ENCODE assay signal across 9 mouse cellular contexts in genomic region chr12:16840842-16841782, GRCm38 (mm10). TPM values are rescaled to one million over a fixed set of nuclear protein-coding genes. Genes with fewer than 3 reads are reported as not detected.
DNase-seq lines count a peak whose midpoint lies in the region; ATAC-seq and TF ChIP-seq lines count a peak whose summit lies in the region.
"Had no signal": no experiment of that assay in that cellular context is flagged by ENCODE, and none has a peak within 500 bp of the region (broad histone marks: within the 10 kb centered on the region; RNA-seq: fewer than 3 reads in every experiment).

No protein-coding gene starts in this region.

- TF ChIP-seq CTCF in lung, embryonic 14.5 days (IDR thresholded peaks at IDR 0.05; ENCODE audit: low read depth), result no peak

- DNase-seq in urinary bladder, postnatal 14 days (ENCODE audit: low spot score), result peak; percentile 71
- DNase-seq in urinary bladder, adult 2 months (ENCODE audit: low spot score), result no peak
- peak; percentile 52 for DNase-seq in lung, embryonic 14.5 days
- no peak for DNase-seq in T-cell, adult 2 months (ENCODE audit: low spot score)
- no peak for DNase-seq in cerebellum, postnatal 4 days (ENCODE audit: low spot score in 2 of 2)
- no peak for DNase-seq in spleen, adult 18-20 months
- no peak for DNase-seq in spleen, adult 12 weeks (ENCODE audit: low spot score)
- DNase-seq: cerebellum, adult 18-20 months had no signal

- H3K9me3 ChIP-seq in heart, embryonic 11.5 days (replicated peaks; ENCODE audit: control insufficient read depth, low read length), result no peaks in the 10 kb centered on the region; the same call in 1 of the 2 replicates
- H3K9me3 ChIP-seq in lung, embryonic 14.5 days (ENCODE audit: low read depth, low read length), result no peaks in the 10 kb centered on the region; the same call in 1 of the 2 replicates

- H3K36me3 ChIP-seq in heart, embryonic 11.5 days (ENCODE audit: control insufficient read depth, insufficient read depth, low read length), result no peaks in the 10 kb centered on the region
- H3K36me3 ChIP-seq in lung, embryonic 14.5 days (ENCODE audit: insufficient read depth), result no peaks in the 10 kb centered on the region

- H3K27me3 ChIP-seq in heart, embryonic 11.5 days (ENCODE audit: control insufficient read depth, insufficient read depth, low read length), result no peaks in the 10 kb centered on the region
- H3K27me3 ChIP-seq in lung, embryonic 14.5 days (ENCODE audit: insufficient read depth, low read length), result no peaks in the 10 kb centered on the region

- no peak overlapping the region for H3K9ac ChIP-seq in heart, embryonic 11.5 days (ENCODE audit: low read depth, low read length)
- no peak overlapping the region for H3K9ac ChIP-seq in lung, embryonic 14.5 days

- peak overlapping the region; percentile 54; the same call in 1 of the 2 replicates for H3K27ac ChIP-seq in heart, embryonic 11.5 days (ENCODE audit: low read depth, low read length)
- H3K27ac ChIP-seq in lung, embryonic 14.5 days (ENCODE audit: low read depth), result no peak overlapping the region

- ATAC-seq in heart, embryonic 11.5 days (replicated peaks; ENCODE audit: insufficient number of reproducible peaks, low FRiP score, low TSS enrichment), result no peak
- ATAC-seq in lung, embryonic 14.5 days (ENCODE audit: insufficient read depth), result no peak

- no peak overlapping the region for H3K4me2 ChIP-seq in heart, embryonic 11.5 days
- no peak overlapping the region for H3K4me2 ChIP-seq in lung, embryonic 14.5 days

- H3K4me1 ChIP-seq in heart, embryonic 11.5 days (ENCODE audit: control insufficient read depth, insufficient read depth, low read length), result peaks cover 28% of the 10 kb centered on the region
- H3K4me1 ChIP-seq in lung, embryonic 14.5 days (ENCODE audit: insufficient read depth), result no peaks in the 10 kb centered on the region; the same call in 1 of the 2 replicates

- WGBS in heart, embryonic 11.5 days (ENCODE audit: insufficient replicate concordance), result 26% methylated on average over 8 of the region's 8 CpGs
- 48% methylated on average over 8 of the region's 8 CpGs for WGBS in lung, embryonic 14.5 days

- H3K4me3 ChIP-seq in heart, embryonic 11.5 days (ENCODE audit: low read depth, low read length), result no peak overlapping the region
- no peak overlapping the region for H3K4me3 ChIP-seq in lung, embryonic 14.5 days (ENCODE audit: low read depth, low read length)

RNA-seq across cellular contexts. Expression of gene E2f6, which starts 30.3 kb away (rescaled TPM):
- 26.5 and 27.9 TPM in 2 replicates for polyA plus RNA-seq in urinary bladder, adult 2 months (2012; rRNA removed)
- 56.0 and 59.7 TPM in 2 replicates for polyA plus RNA-seq in heart, embryonic 11.5 days (2014; fragmentation: Nextera tagmentation; extraction: Ambion mirVana)
- 49.0 and 49.8 TPM in 2 replicates for polyA plus RNA-seq in lung, embryonic 14.5 days (2014; fragmentation: Nextera tagmentation; extraction: Ambion mirVana)

RNA-seq across cellular contexts. Expression of gene Greb1, which starts 40.4 kb away (rescaled TPM):
- 0.29 and 0.35 TPM in 2 replicates for polyA plus RNA-seq in urinary bladder, adult 2 months (2012; rRNA removed)
- 1.9 and 3.1 TPM in 2 replicates for polyA plus RNA-seq in heart, embryonic 11.5 days (2014; fragmentation: Nextera tagmentation; extraction: Ambion mirVana)
- 3.1 and 4.4 TPM in 2 replicates for polyA plus RNA-seq in lung, embryonic 14.5 days (2014; fragmentation: Nextera tagmentation; extraction: Ambion mirVana)

RNA-seq across cellular contexts. Expression of gene Rock2, which starts 53.6 kb away (rescaled TPM):
- polyA plus RNA-seq in urinary bladder, adult 2 months (2012; rRNA removed), result 42.1 and 52.0 TPM in 2 replicates
- polyA plus RNA-seq in heart, embryonic 11.5 days (2014; fragmentation: Nextera tagmentation; extraction: Ambion mirVana), result 19.8 and 22.2 TPM in 2 replicates
- polyA plus RNA-seq in lung, embryonic 14.5 days (2014; fragmentation: Nextera tagmentation; extraction: Ambion mirVana), result 22.6 and 23.2 TPM in 2 replicates

Comparison
In these comparisons a context has a peak if more than half of its experiments do, and no peak if none do; other contexts are left out.
1. DNase-seq: peak in urinary bladder, postnatal 14 days (single experiment) and lung, embryonic 14.5 days (single experiment); none in urinary bladder, adult 2 months (single experiment), T-cell, adult 2 months (single experiment), cerebellum, postnatal 4 days (0 of 2), spleen, adult 18-20 months (0 of 2) and spleen, adult 12 weeks (single experiment).